Mouse (Mus musculus): ENCODE results near the gene Snap25. TPM values are rescaled to one million over a fixed set of nuclear protein-coding genes. Genes with fewer than 3 reads are reported as not detected.

Snap25 gene
- polyA plus RNA-seq, 1 experiment from 2014 or later: 342 TPM

DNA sequence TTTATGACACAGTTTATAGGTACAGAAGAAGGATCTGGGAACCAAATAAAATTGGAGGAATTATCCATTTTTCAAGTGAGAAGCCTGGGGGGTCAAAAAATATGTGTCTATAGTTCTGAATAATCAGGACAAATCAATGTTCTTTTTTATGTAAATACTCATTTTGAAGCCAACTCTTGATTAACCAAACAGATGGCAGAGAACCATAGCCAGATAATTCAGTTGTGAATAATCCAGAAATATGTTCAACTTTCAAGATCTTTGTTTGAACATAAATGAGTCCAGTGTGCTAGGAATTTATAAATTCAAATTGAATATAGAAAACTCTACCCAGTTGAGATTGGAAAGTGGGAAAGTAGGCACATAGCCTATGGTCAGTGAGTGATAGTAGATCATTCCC is 67.0 kb downstream of the Snap25 start:
- no peak overlapping the region for H3K4me2 ChIP-seq
- ATAC-seq (ENCODE audit: low FRiP score): no peak
- no peaks in the 10 kb centered on the region for H3K4me1 ChIP-seq
- no peak overlapping the region for H3K9ac ChIP-seq (replicated peaks)
- no peak overlapping the region for H3K27ac ChIP-seq (replicated peaks)
- H3K36me3 ChIP-seq: peaks cover 36% of the 10 kb centered on the region
- no peak overlapping the region for H3K4me3 ChIP-seq (replicated peaks)
- H3K9me3 ChIP-seq (replicated peaks): no peaks in the 10 kb centered on the region
- H3K27me3 ChIP-seq (replicated peaks): no peaks in the 10 kb centered on the region

DNA sequence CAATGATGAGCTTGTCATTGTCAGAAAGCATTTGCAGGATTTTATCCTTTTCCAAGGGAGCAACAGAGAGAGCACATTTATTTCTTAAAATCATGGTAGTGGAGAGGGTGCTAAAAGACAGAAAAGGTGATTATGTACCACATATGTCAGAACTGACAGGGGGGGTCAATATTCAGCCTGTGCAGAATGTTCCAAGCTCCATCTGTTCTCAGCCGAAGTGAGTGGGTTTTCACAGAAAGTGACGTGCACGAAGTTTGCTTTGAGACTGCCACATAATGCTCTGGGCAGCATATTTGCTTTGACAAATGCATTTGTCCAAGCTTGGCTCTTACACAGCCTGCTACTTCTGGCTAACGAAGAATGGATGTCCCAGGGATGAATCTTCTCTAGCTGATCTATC is 71.1 kb downstream of the Snap25 start:
- no peak overlapping the region for H3K27ac ChIP-seq (replicated peaks)
- H3K4me1 ChIP-seq: no peaks in the 10 kb centered on the region
- H3K9ac ChIP-seq (replicated peaks): no peak overlapping the region
- peaks cover 24% of the 10 kb centered on the region for H3K36me3 ChIP-seq
- no peak overlapping the region for H3K4me2 ChIP-seq
- H3K9me3 ChIP-seq (replicated peaks): no peaks in the 10 kb centered on the region
- ATAC-seq (ENCODE audit: low FRiP score): no peak
- no peak overlapping the region for H3K4me3 ChIP-seq (replicated peaks)
- 90% methylated on average over 4 of the region's 4 CpGs for WGBS
- H3K27me3 ChIP-seq (replicated peaks): no peaks in the 10 kb centered on the region

DNA sequence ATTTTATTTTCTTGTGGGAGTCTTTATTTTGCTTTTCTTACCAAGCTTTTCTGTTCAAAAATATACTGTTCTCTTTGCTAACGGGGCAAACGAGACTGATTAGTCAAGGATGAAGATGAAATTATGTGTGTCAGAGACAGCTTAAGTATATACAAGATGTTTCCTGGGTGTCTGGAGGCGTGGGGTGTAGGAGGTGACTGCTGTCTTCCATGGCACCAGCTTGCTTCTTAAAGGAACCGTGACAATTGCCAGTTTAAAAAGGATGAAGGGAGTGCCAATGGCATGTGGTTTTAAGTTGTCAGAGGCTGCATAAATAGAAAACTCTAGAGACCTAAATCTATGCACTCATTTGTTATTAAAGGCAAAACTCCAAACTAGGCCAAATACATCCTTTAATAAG is 75.1 kb downstream of the Snap25 start:
- Histone ChIP-seq H3K4me2 (no peak overlapping the region), H3K4me1 (no peaks in the 10 kb centered on the region), H3K36me3 (peaks cover 3% of the 10 kb centered on the region; the same call in 1 of the 2 replicates), H3K9ac (replicated peaks) (no peak overlapping the region), H3K27ac (replicated peaks) (no peak overlapping the region), H3K27me3 (replicated peaks) (no peaks in the 10 kb centered on the region), H3K4me3 (replicated peaks) (no peak overlapping the region), H3K9me3 (replicated peaks) (no peaks in the 10 kb centered on the region)
- WGBS: 71% methylated on average over 4 of the region's 4 CpGs
- ATAC-seq (ENCODE audit: low FRiP score): no peak

DNA sequence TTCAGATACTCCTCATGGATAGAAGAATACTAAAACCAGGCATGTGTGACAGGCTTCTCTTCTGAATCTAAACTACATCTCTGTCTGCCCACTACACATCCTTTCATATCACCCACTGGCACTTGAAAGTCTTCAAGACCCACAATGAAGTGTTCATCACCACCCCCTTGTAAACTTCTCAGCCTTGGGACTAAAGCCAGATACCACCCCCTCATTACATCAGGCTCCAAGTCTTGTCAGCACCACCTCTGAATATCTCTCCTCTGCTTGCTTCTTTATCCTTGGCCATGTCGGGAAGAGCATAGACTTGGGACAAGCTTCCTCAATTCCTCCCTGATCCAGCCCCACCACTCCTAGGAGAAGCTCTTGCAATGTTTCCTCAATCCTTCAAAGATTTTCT is 83.3 kb downstream of the Snap25 start:
- no peak overlapping the region for H3K27ac ChIP-seq (replicated peaks)
- H3K9me3 ChIP-seq (replicated peaks): no peaks in the 10 kb centered on the region
- no peak overlapping the region for H3K4me3 ChIP-seq (replicated peaks)
- H3K4me2 ChIP-seq: no peak overlapping the region
- 97% methylated on average over 1 of the region's 1 CpGs for WGBS
- no peaks in the 10 kb centered on the region for H3K36me3 ChIP-seq
- H3K4me1 ChIP-seq: no peaks in the 10 kb centered on the region
- ATAC-seq (ENCODE audit: low FRiP score): no peak
- H3K9ac ChIP-seq (replicated peaks): no peak overlapping the region
- H3K27me3 ChIP-seq (replicated peaks): no peaks in the 10 kb centered on the region

- H3K4me1 ChIP-seq: no peaks in the 10 kb centered on the region
- H3K9me3 ChIP-seq (replicated peaks): no peaks in the 10 kb centered on the region
- H3K27ac ChIP-seq (replicated peaks): no peak overlapping the region
- no peaks in the 10 kb centered on the region for H3K36me3 ChIP-seq
- no peak overlapping the region for H3K4me2 ChIP-seq
- ATAC-seq (ENCODE audit: low FRiP score): no peak
- WGBS: 77% methylated on average over 2 of the region's 2 CpGs
- H3K4me3 ChIP-seq (replicated peaks): no peak overlapping the region
- H3K27me3 ChIP-seq (replicated peaks): no peaks in the 10 kb centered on the region
- H3K9ac ChIP-seq (replicated peaks): no peak overlapping the region
Measured at GRCm38 (mm10) chr2:136798887-136799430, 85.7 kb downstream of the Snap25 start.

DNA sequence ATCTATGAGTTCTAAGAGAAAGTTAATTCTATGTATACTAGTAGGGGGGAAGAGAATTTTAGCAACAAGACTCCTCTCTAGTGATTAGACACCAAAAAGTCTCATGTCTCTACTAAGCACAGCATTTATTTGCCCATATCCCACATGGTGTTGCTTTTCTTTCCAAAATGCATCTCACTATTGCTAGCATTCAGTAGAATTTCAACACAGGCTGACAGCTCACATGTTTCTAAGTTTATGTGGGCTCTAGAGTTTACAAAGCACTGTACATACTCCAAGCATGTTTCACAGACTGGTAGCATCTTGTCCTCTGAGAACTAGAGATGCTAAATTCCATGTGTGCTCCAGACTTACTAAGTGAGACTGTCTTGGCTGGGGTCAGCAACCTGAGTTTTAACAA is 87.8 kb downstream of the Snap25 start:
- no peak for ATAC-seq (ENCODE audit: low FRiP score)
- Histone ChIP-seq H3K9ac (replicated peaks) (no peak overlapping the region), H3K4me2 (no peak overlapping the region), H3K36me3 (no peaks in the 10 kb centered on the region), H3K4me1 (no peaks in the 10 kb centered on the region), H3K27me3 (replicated peaks) (no peaks in the 10 kb centered on the region), H3K27ac (replicated peaks) (no peak overlapping the region), H3K9me3 (replicated peaks) (no peaks in the 10 kb centered on the region), H3K4me3 (replicated peaks) (no peak overlapping the region)

- WGBS: 79% methylated on average over 3 of the region's 3 CpGs
- H3K9me3 ChIP-seq (replicated peaks): no peaks in the 10 kb centered on the region
- H3K27ac ChIP-seq (replicated peaks): no peak overlapping the region
- no peak overlapping the region for H3K9ac ChIP-seq (replicated peaks)
- no peak overlapping the region for H3K4me2 ChIP-seq
- H3K36me3 ChIP-seq: no peaks in the 10 kb centered on the region
- no peaks in the 10 kb centered on the region for H3K27me3 ChIP-seq (replicated peaks)
- H3K4me1 ChIP-seq: no peaks in the 10 kb centered on the region
- ATAC-seq (ENCODE audit: low FRiP score): no peak
- no peak overlapping the region for H3K4me3 ChIP-seq (replicated peaks)
Measured at GRCm38 (mm10) chr2:136802076-136802475, 88.8 kb downstream of the Snap25 start.

GRCm38 (mm10) chr2:136803142-136803541 is 89.9 kb downstream of the Snap25 start:
- ATAC-seq (ENCODE audit: low FRiP score): no peak
- no peaks in the 10 kb centered on the region for H3K9me3 ChIP-seq (replicated peaks)

DNA sequence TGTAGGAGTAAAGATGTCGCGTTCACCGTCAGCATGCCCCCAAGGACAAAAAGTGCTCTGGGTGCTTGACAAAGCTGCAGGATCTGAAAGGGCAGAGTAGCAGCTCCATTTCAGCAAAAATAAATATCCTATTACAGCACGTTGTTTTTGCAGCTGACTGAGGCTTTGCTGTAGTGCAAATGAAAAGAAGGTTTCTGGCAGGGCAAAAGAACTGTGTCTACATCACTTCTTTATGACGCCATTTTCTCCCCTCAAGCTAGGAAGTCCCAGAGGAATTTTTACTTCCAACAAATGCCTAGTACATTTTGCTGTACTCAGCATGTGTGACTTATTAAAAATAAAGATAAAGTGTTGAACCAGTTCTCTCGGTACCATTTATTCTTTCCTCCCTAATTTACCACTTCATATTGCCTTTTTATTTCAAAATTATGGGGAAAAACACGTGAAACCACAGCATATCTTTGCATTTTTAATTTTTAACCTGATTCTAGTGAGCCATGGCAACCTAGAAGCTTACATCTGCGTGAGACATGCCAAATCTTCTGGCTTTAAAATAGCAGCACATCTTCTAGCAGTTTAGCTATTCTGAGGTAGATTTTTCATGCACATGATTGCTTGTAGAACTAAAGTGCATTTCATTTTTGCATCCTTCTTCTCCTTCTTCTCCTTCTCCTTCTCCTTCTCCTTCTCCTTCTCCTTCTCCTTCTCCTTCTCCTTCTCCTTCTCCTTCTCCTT is 94.9 kb downstream of the Snap25 start:
- Histone ChIP-seq H3K27me3 (replicated peaks) (no peaks in the 10 kb centered on the region), H3K4me2 (no peak overlapping the region), H3K36me3 (no peaks in the 10 kb centered on the region), H3K9me3 (replicated peaks) (no peaks in the 10 kb centered on the region), H3K4me1 (peaks cover 4% of the 10 kb centered on the region; the same call in 1 of the 2 replicates), H3K27ac (replicated peaks) (peak overlapping the region; percentile 54; the same call in 1 of the 2 replicates), H3K4me3 (replicated peaks) (no peak overlapping the region), H3K9ac (replicated peaks) (no peak overlapping the region)
- ATAC-seq (ENCODE audit: low FRiP score): no peak
- 55% methylated on average over 8 of the region's 8 CpGs for WGBS

More at GRCm38 (mm10) chr2:136803142-136803541, 89.9 kb downstream of the Snap25 start:
- Histone ChIP-seq H3K36me3 (no peaks in the 10 kb centered on the region), H3K4me2 (no peak overlapping the region), H3K27ac (replicated peaks) (no peak overlapping the region), H3K4me3 (replicated peaks) (no peak overlapping the region), H3K9ac (replicated peaks) (no peak overlapping the region), H3K27me3 (replicated peaks) (no peaks in the 10 kb centered on the region), H3K4me1 (peaks cover 4% of the 10 kb centered on the region; the same call in 1 of the 2 replicates)
- WGBS: 84% methylated on average over 7 of the region's 7 CpGs

- ATAC-seq (ENCODE audit: low FRiP score): no peak
- Histone ChIP-seq H3K9ac (replicated peaks) (no peak overlapping the region), H3K27me3 (replicated peaks) (no peaks in the 10 kb centered on the region), H3K27ac (replicated peaks) (no peak overlapping the region), H3K4me1 (peaks cover 4% of the 10 kb centered on the region; the same call in 1 of the 2 replicates), H3K4me3 (replicated peaks) (no peak overlapping the region), H3K36me3 (no peaks in the 10 kb centered on the region), H3K9me3 (replicated peaks) (no peaks in the 10 kb centered on the region), H3K4me2 (no peak overlapping the region)
- 93% methylated on average over 1 of the region's 1 CpGs for WGBS
Measured at GRCm38 (mm10) chr2:136811331-136811730, 98.1 kb downstream of the Snap25 start.

DNA sequence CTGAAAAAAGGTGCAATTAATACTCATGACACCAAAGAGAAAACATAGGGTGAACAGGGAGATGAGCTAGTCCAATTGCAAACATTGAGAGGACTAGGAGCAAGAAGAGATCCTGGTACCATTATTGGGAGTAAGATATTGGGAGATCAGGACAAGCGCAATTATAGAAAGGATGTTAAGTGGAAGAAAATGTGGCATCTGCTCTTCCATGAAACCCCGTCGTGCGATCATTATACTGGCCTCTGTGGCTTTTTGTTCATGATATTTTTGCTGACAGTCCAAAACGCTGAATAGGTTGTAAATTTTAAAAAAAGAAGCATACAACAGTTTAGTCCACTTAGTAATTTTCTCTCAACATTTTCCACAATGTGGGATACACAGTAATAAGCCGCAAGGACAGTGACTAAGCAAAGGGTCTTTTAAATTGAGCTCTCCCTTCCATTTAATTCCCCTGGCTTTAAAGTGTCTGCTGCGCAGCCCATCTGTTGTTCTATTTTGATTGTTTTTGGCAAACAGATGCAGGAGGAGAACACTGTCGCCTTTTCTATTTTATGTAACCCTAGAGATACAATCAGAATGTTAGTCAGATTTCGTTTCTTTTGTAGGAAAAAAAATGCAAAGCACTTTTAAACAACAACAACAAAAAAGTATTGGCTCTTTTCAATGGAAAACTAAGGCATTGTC is 103.6 kb downstream of the Snap25 start:
- 52% methylated on average over 9 of the region's 9 CpGs for WGBS

More for the DNA sequence above, 103.6 kb downstream of the Snap25 start:
- Histone ChIP-seq H3K36me3 (no peaks in the 10 kb centered on the region), H3K4me3 (replicated peaks) (no peak overlapping the region), H3K9ac (replicated peaks) (no peak overlapping the region), H3K4me1 (no peaks in the 10 kb centered on the region), H3K9me3 (replicated peaks) (no peaks in the 10 kb centered on the region), H3K27ac (replicated peaks) (no peak overlapping the region; the same call in 1 of the 2 replicates), H3K4me2 (no peak overlapping the region), H3K27me3 (replicated peaks) (no peaks in the 10 kb centered on the region)
- no peak for ATAC-seq (ENCODE audit: low FRiP score)

All from neural tube, embryonic 15.5 days (tissue).